Comparison of ENCODE assay signal across 25 mouse cellular contexts in genomic region chr17:35507556-35508260, GRCm38 (mm10). TPM values are rescaled to one million over a fixed set of nuclear protein-coding genes. Genes with fewer than 3 reads are reported as not detected.
A peak's percentile ranks its signal among the peaks of the same experiment; 100 is the strongest.
DNase-seq lines count a peak whose midpoint lies in the region; ATAC-seq and TF ChIP-seq lines count a peak whose summit lies in the region.
"Had no signal": no experiment of that assay in that cellular context is flagged by ENCODE, and none has a peak within 500 bp of the region (broad histone marks: within the 10 kb centered on the region; RNA-seq: fewer than 3 reads in every experiment).

No protein-coding gene starts in this region.

- peak overlapping the region; percentile 74 for H3K27ac ChIP-seq in ES-Bruce4 (ENCODE audit: insufficient read depth, low read length)
- H3K27ac ChIP-seq in kidney, embryonic 15.5 days = no peak overlapping the region
- no peak overlapping the region for H3K27ac ChIP-seq in hindbrain, embryonic 16.5 days (ENCODE audit: low read depth, low read length)
- H3K27ac ChIP-seq: embryonic facial prominence, embryonic 15.5 days; forebrain, embryonic 10.5 days; forebrain, embryonic 15.5 days; heart, embryonic 13.5 days; hindbrain, embryonic 15.5 days had no signal

- TF ChIP-seq CTCF in ES-Bruce4 (IDR thresholded peaks at IDR 0.05; ENCODE audit: low read depth, low read length) = no peak

- ATAC-seq in kidney, embryonic 15.5 days (replicated peaks; ENCODE audit: low FRiP score) = no peak
- ATAC-seq in hindbrain, embryonic 16.5 days = no peak
- ATAC-seq: forebrain, embryonic 15.5 days had no signal

- no peaks in the 10 kb centered on the region for H3K27me3 ChIP-seq in ES-Bruce4 (ENCODE audit: control insufficient read depth, insufficient read depth, low read length, poor library complexity, severe bottlenecking)
- H3K27me3 ChIP-seq in kidney, embryonic 15.5 days = peaks cover 38% of the 10 kb centered on the region
- peaks cover 24% of the 10 kb centered on the region for H3K27me3 ChIP-seq in hindbrain, embryonic 16.5 days (replicated peaks; ENCODE audit: control insufficient read depth, insufficient read depth, low read length)

- no peak for TF ChIP-seq POLR2A in ES-Bruce4 (IDR thresholded peaks at IDR 0.05; ENCODE audit: insufficient read depth, low read length)

- 26% methylated on average over 13 of the region's 13 CpGs for WGBS in kidney, embryonic 15.5 days
- WGBS in hindbrain, embryonic 16.5 days = 31% methylated on average over 13 of the region's 13 CpGs

- peaks cover 3% of the 10 kb centered on the region for H3K4me1 ChIP-seq in ES-Bruce4 (ENCODE audit: control insufficient read depth, insufficient read depth, low read length)
- H3K4me1 ChIP-seq in kidney, embryonic 15.5 days = no peaks in the 10 kb centered on the region
- no peaks in the 10 kb centered on the region; the same call in 1 of the 2 replicates for H3K4me1 ChIP-seq in hindbrain, embryonic 16.5 days (ENCODE audit: control insufficient read depth, insufficient read depth, low read depth, low read length)
- H3K4me1 ChIP-seq: forebrain, embryonic 15.5 days; hindbrain, embryonic 15.5 days had no signal

- H3K9me3 ChIP-seq in ES-Bruce4 (replicated peaks; ENCODE audit: control insufficient read depth, insufficient read depth, low read length, poor library complexity, severe bottlenecking) = no peaks in the 10 kb centered on the region
- H3K9me3 ChIP-seq in kidney, embryonic 15.5 days (replicated peaks) = no peaks in the 10 kb centered on the region
- H3K9me3 ChIP-seq in hindbrain, embryonic 16.5 days (ENCODE audit: control insufficient read depth, low read length) = no peaks in the 10 kb centered on the region
- H3K9me3 ChIP-seq: embryonic facial prominence, embryonic 15.5 days; forebrain, embryonic 15.5 days; heart, embryonic 13.5 days; hindbrain, embryonic 15.5 days had no signal

- peak overlapping the region; percentile 97 for H3K4me3 ChIP-seq in ES-Bruce4 (ENCODE audit: low read depth, low read length)
- no peak overlapping the region for H3K4me3 ChIP-seq in kidney, embryonic 15.5 days (replicated peaks)
- H3K4me3 ChIP-seq in hindbrain, embryonic 16.5 days (ENCODE audit: low read length) = no peak overlapping the region
- H3K4me3 ChIP-seq: embryonic facial prominence, embryonic 15.5 days; erythroblast, embryonic 14.5 days; forebrain, embryonic 10.5 days; forebrain, embryonic 15.5 days; heart, embryonic 13.5 days; hindbrain, embryonic 15.5 days had no signal

- peak; percentile 44 for DNase-seq in CD4-positive helper T cell, adult 2 months (ENCODE audit: low read depth, low spot score)
- DNase-seq in T-cell, adult 2 months (ENCODE audit: low spot score) = peak; percentile 57
- DNase-seq in naive thymus-derived CD4-positive, alpha-beta T cell, adult 2 months (ENCODE audit: low read depth) = peak; percentile 25
- DNase-seq in lung, postnatal 4 days = no peak
- DNase-seq: adrenal gland, adult 8-10 months; adrenal gland, postnatal 36 days; cerebellum, adult 2 months; cerebellum, postnatal 10 days; gastrocnemius, postnatal 10 days; heart, postnatal 36 days; kidney, adult 11 months had no signal

- peak overlapping the region; percentile 75 for H3K9ac ChIP-seq in ES-Bruce4 (ENCODE audit: low read depth, poor library complexity, severe bottlenecking)
- no peak overlapping the region for H3K9ac ChIP-seq in kidney, embryonic 15.5 days
- no peak overlapping the region for H3K9ac ChIP-seq in hindbrain, embryonic 16.5 days (ENCODE audit: low read depth, low read length)
- H3K9ac ChIP-seq: embryonic facial prominence, embryonic 15.5 days; forebrain, embryonic 15.5 days; heart, embryonic 13.5 days; hindbrain, embryonic 15.5 days had no signal

- no peak for TF ChIP-seq EP300 in ES-Bruce4 (IDR thresholded peaks at IDR 0.05; ENCODE audit: insufficient read depth, low read depth, low read length)

- H3K4me2 ChIP-seq in kidney, embryonic 15.5 days = no peak overlapping the region
- H3K4me2 ChIP-seq in hindbrain, embryonic 16.5 days (ENCODE audit: low read length) = no peak overlapping the region
- H3K4me2 ChIP-seq: embryonic facial prominence, embryonic 15.5 days; forebrain, embryonic 15.5 days; heart, embryonic 13.5 days; hindbrain, embryonic 15.5 days had no signal

- H3K36me3 ChIP-seq in ES-Bruce4 (ENCODE audit: control insufficient read depth, insufficient read depth, low read length, poor library complexity, severe bottlenecking) = peaks cover 23% of the 10 kb centered on the region
- H3K36me3 ChIP-seq in kidney, embryonic 15.5 days = peaks cover 5% of the 10 kb centered on the region
- H3K36me3 ChIP-seq in hindbrain, embryonic 16.5 days (ENCODE audit: control insufficient read depth, insufficient read depth, low read length) = no peaks in the 10 kb centered on the region
- H3K36me3 ChIP-seq: forebrain, embryonic 15.5 days; hindbrain, embryonic 15.5 days had no signal

RNA-seq across cellular contexts. Expression of gene Pou5f1, which starts 1.9 kb away (rescaled TPM):
- polyA plus RNA-seq in ES-Bruce4 (2011; ENCODE audit: insufficient read depth, insufficient read length, low read depth, missing spikeins) = 397 and 429 TPM in 2 replicates
- polyA plus RNA-seq in kidney, embryonic 15.5 days (2015; fragmentation: Nextera tagmentation; extraction: Ambion mirVana) = 0.13 TPM in 1 of 2 replicates, not detected in the other
- not detected in 2 replicates for polyA plus RNA-seq in hindbrain, embryonic 16.5 days (2015; fragmentation: Nextera tagmentation; extraction: Ambion mirVana)
- polyA plus RNA-seq: cerebellum, adult 2 months; embryonic facial prominence, embryonic 11.5 days; embryonic facial prominence, embryonic 15.5 days; forebrain, embryonic 15.5 days; heart, embryonic 13.5 days; heart, postnatal 0 days; hindbrain, embryonic 11.5 days; hindbrain, embryonic 15.5 days; intestine, embryonic 14.5 days had no signal

RNA-seq across cellular contexts. Expression of gene Tcf19, which starts 8.9 kb away (rescaled TPM):
- polyA plus RNA-seq in ES-Bruce4 (2011; ENCODE audit: insufficient read depth, insufficient read length, low read depth, missing spikeins) = 4.0 and 5.2 TPM in 2 replicates
- 69.5 and 71.7 TPM in 2 replicates for polyA plus RNA-seq in kidney, embryonic 15.5 days (2015; fragmentation: Nextera tagmentation; extraction: Ambion mirVana)
- polyA plus RNA-seq in hindbrain, embryonic 16.5 days (2015; fragmentation: Nextera tagmentation; extraction: Ambion mirVana) = 16.4 and 21.2 TPM in 2 replicates

RNA-seq across cellular contexts. Expression of gene Cchcr1, which starts 9.2 kb away (rescaled TPM):
- polyA plus RNA-seq in ES-Bruce4 (2011; ENCODE audit: insufficient read depth, insufficient read length, low read depth, missing spikeins) = 13.4 and 15.3 TPM in 2 replicates
- 19.9 and 21.7 TPM in 2 replicates for polyA plus RNA-seq in kidney, embryonic 15.5 days (2015; fragmentation: Nextera tagmentation; extraction: Ambion mirVana)
- 5.8 and 6.3 TPM in 2 replicates for polyA plus RNA-seq in hindbrain, embryonic 16.5 days (2015; fragmentation: Nextera tagmentation; extraction: Ambion mirVana)

RNA-seq across cellular contexts. Expression of gene Psors1c2, which starts 25.3 kb away (rescaled TPM):
- 4.6 and 7.0 TPM in 2 replicates for polyA plus RNA-seq in ES-Bruce4 (2011; ENCODE audit: insufficient read depth, insufficient read length, low read depth, missing spikeins)
- 0.94 and 1.5 TPM in 2 replicates for polyA plus RNA-seq in kidney, embryonic 15.5 days (2015; fragmentation: Nextera tagmentation; extraction: Ambion mirVana)
- 0.94 and 1.1 TPM in 2 replicates for polyA plus RNA-seq in hindbrain, embryonic 16.5 days (2015; fragmentation: Nextera tagmentation; extraction: Ambion mirVana)
- polyA plus RNA-seq: cerebellum, adult 2 months; gonadal fat pad, adult 2 months had no signal

RNA-seq across cellular contexts. Expression of gene H2-Q10, which starts 37.8 kb away (rescaled TPM):
- 0.68 and 2.0 TPM in 2 replicates for polyA plus RNA-seq in ES-Bruce4 (2011; ENCODE audit: insufficient read depth, insufficient read length, low read depth, missing spikeins)
- polyA plus RNA-seq in kidney, embryonic 15.5 days (2015; fragmentation: Nextera tagmentation; extraction: Ambion mirVana) = 2.0 and 4.7 TPM in 2 replicates
- 0.11 and 0.21 TPM in 2 replicates for polyA plus RNA-seq in hindbrain, embryonic 16.5 days (2015; fragmentation: Nextera tagmentation; extraction: Ambion mirVana)

Comparison
In these comparisons a context has a peak if more than half of its experiments do, and no peak if none do; other contexts are left out.
1. DNase-seq: peak in CD4-positive helper T cell, adult 2 months (single experiment), T-cell, adult 2 months (single experiment) and naive thymus-derived CD4-positive, alpha-beta T cell, adult 2 months (single experiment); none in lung, postnatal 4 days (0 of 2).
2. RNA of gene Pou5f1, which starts 1.9 kb away (polyA plus RNA-seq): 397 to 429 TPM in ES-Bruce4; not detected in hindbrain, embryonic 16.5 days and 0.13 TPM in kidney, embryonic 15.5 days; every median in the first group is over 100 times any median in the second.